Mouse (Mus musculus) bone marrow macrophage, adult 2 months (primary cell): ENCODE results near the gene Rnf222. TPM values are rescaled to one million over a fixed set of nuclear protein-coding genes. Genes with fewer than 3 reads are reported as not detected.

ENCODE experiments used
- H3K27ac ChIP-seq: 2 replicates; pipeline ENCODE4 v1.5.1; 2012; ENCODE audit warnings: low read depth, low read length; ENCODE audit not compliant: insufficient read depth
- H3K4me1 ChIP-seq: 2 replicates; pipeline ENCODE4 v1.6.1; 2012; ENCODE audit warnings: low read length; ENCODE audit not compliant: control insufficient read depth, insufficient read depth
- H3K4me3 ChIP-seq: 2 replicates; pipeline ENCODE4 v1.5.1; 2012; ENCODE audit warnings: mild to moderate bottlenecking, low read length, moderate library complexity; ENCODE audit not compliant: insufficient read depth
- CTCF ChIP-seq: IDR thresholded peaks from 2 replicates; pipeline ENCODE4 v1.5.1; 2012; ENCODE audit warnings: low read depth, mild to moderate bottlenecking, low read length, moderate library complexity
- POLR2A ChIP-seq: IDR thresholded peaks from 2 replicates; pipeline ENCODE4 v1.6.1; 2012; ENCODE audit warnings: mild to moderate bottlenecking, low read depth, low read length, borderline replicate concordance
- polyA plus RNA-seq: library from polyadenylated mRNA; stranded (reverse); fragments of >200 nt; gene quantifications from 2 replicates; pipeline ENCODE4 v1.2.4, GENCODE M21; 2012; ENCODE audit not compliant: missing spikeins, insufficient read depth, insufficient read length

Rnf222 gene
- polyA plus RNA-seq, 1 experiment, result not detected

- TF ChIP-seq POLR2A (no peak), CTCF (no peak)
- H3K27ac ChIP-seq, result no peak overlapping the region
These were observed 2.3 kb upstream of the Rnf222 start for GRCm38 (mm10) chr11:68886091-68886490.

GRCm38 (mm10) chr11:68888653-68889052 lies 300 bp downstream of the Rnf222 start:
- H3K4me1 ChIP-seq, result no peaks in the 10 kb centered on the region
- no peak overlapping the region for H3K27ac ChIP-seq
- H3K4me3 ChIP-seq, result no peak overlapping the region
- TF ChIP-seq POLR2A, result no peak
- no peak for TF ChIP-seq CTCF

More at GRCm38 (mm10) chr11:68886091-68886490, 2.3 kb upstream of the Rnf222 start:
- no peak overlapping the region for H3K4me3 ChIP-seq
- H3K4me1 ChIP-seq, result no peaks in the 10 kb centered on the region

- TF ChIP-seq CTCF (no peak), POLR2A (no peak)
- Histone ChIP-seq H3K27ac (no peak overlapping the region), H3K4me3 (no peak overlapping the region), H3K4me1 (no peaks in the 10 kb centered on the region)
These were observed 2.3 kb downstream of the Rnf222 start for GRCm38 (mm10) chr11:68890625-68891024.

- Histone ChIP-seq H3K27ac (no peak overlapping the region), H3K4me3 (no peak overlapping the region), H3K4me1 (no peaks in the 10 kb centered on the region)
- TF ChIP-seq POLR2A (no peak), CTCF (no peak)
These were observed 3.5 kb downstream of the Rnf222 start for GRCm38 (mm10) chr11:68891823-68892222.

GRCm38 (mm10) chr11:68892233-68892832 lies 4.0 kb downstream of the Rnf222 start:
- no peak overlapping the region for H3K27ac ChIP-seq
- TF ChIP-seq CTCF (no peak), POLR2A (no peak)
- H3K4me1 ChIP-seq, result no peaks in the 10 kb centered on the region
- no peak overlapping the region for H3K4me3 ChIP-seq

- Histone ChIP-seq H3K4me3 (no peak overlapping the region), H3K27ac (no peak overlapping the region), H3K4me1 (peaks cover 5% of the 10 kb centered on the region)
- no peak for TF ChIP-seq POLR2A
- no peak for TF ChIP-seq CTCF
These were observed 5.6 kb downstream of the Rnf222 start for GRCm38 (mm10) chr11:68893911-68894464.

- peaks cover 7% of the 10 kb centered on the region for H3K4me1 ChIP-seq
- no peak for TF ChIP-seq POLR2A
These were observed 7.9 kb downstream of the Rnf222 start for GRCm38 (mm10) chr11:68896247-68896646.

GRCm38 (mm10) chr11:68897120-68897519 lies 8.8 kb downstream of the Rnf222 start:
- Histone ChIP-seq H3K27ac (no peak overlapping the region), H3K4me3 (no peak overlapping the region), H3K4me1 (peaks cover 7% of the 10 kb centered on the region)
- TF ChIP-seq CTCF (peak; percentile 50; the same call in 1 of the 2 replicates), POLR2A (no peak)

More at GRCm38 (mm10) chr11:68896247-68896646, 7.9 kb downstream of the Rnf222 start:
- H3K4me3 ChIP-seq, result no peak overlapping the region
- H3K27ac ChIP-seq, result no peak overlapping the region

GRCm38 (mm10) chr11:68897838-68898237 lies 9.5 kb downstream of the Rnf222 start:
- Histone ChIP-seq H3K4me1 (peaks cover 7% of the 10 kb centered on the region), H3K27ac (no peak overlapping the region), H3K4me3 (no peak overlapping the region)
- TF ChIP-seq POLR2A (no peak), CTCF (no peak)

- H3K27ac ChIP-seq, result no peak overlapping the region
- TF ChIP-seq CTCF, result no peak
- no peak for TF ChIP-seq POLR2A
- H3K4me3 ChIP-seq, result no peak overlapping the region
- H3K4me1 ChIP-seq, result peaks cover 10% of the 10 kb centered on the region
These were observed 10.4 kb downstream of the Rnf222 start for GRCm38 (mm10) chr11:68898790-68899189.

GRCm38 (mm10) chr11:68899815-68900214 lies 11.5 kb downstream of the Rnf222 start:
- no peak for TF ChIP-seq POLR2A
- TF ChIP-seq CTCF, result no peak
- H3K4me1 ChIP-seq, result peaks cover 10% of the 10 kb centered on the region

More at GRCm38 (mm10) chr11:68899815-68900214, 11.5 kb downstream of the Rnf222 start:
- Histone ChIP-seq H3K4me3 (no peak overlapping the region), H3K27ac (no peak overlapping the region)
